Mouse (Mus musculus) liver, embryonic 14.5 days (tissue): ENCODE measurements around the gene 1700008O03Rik. TPM values are rescaled to one million over a fixed set of nuclear protein-coding genes. Genes with fewer than 3 reads are reported as not detected.
A peak's percentile ranks its signal among the peaks of the same experiment; 100 is the strongest.

ENCODE experiments used
- ATAC-seq: fragments of 200-750 bp; cut with Nextera tagmentation; 2 replicates; pipeline ENCODE4 v1.8.0; 2017; ENCODE audit warnings: moderate number of reproducible peaks, mild to moderate bottlenecking, moderate library complexity; ENCODE audit not compliant: insufficient read depth
- DNase-seq, 3 experiments: peaks; one replicate each; pipeline ENCODE4 v3.0.0-alpha.2; 2012 to 2013; ENCODE audit warnings: low read depth in 3 of 3, low spot score in 3 of 3
- H3K27ac ChIP-seq: fragments of 300-500 bp; sonication (generic); 2 replicates; pipeline ENCODE4 v1.5.1; 2014; ENCODE audit warnings: moderate library complexity, mild to moderate bottlenecking, control low read depth, inconsistent platforms
- H3K27me3 ChIP-seq: fragments of 300-500 bp; sonication (generic); 2 replicates; pipeline ENCODE4 v1.6.1; 2014; ENCODE audit warnings: mild to moderate bottlenecking, low read length, moderate library complexity; ENCODE audit not compliant: control insufficient read depth, insufficient read depth
- H3K36me3 ChIP-seq: fragments of 300-500 bp; sonication (generic); replicated peaks from 2 replicates; pipeline ENCODE4 v1.6.1; 2014; ENCODE audit warnings: low read depth; ENCODE audit not compliant: control insufficient read depth, insufficient read depth
- H3K4me1 ChIP-seq, 2 experiments: fragments of 200-500 bp in 1 of 2; fragments of 300-500 bp in 1 of 2; sonication (generic) in 1 of 2; replicated peaks; 2 replicates each; pipeline ENCODE4 v1.6.1; 2012 to 2014; ENCODE audit warnings: antibody characterized with exemption in 1 of 2, inconsistent platforms in 1 of 2, low read length in 1 of 2; ENCODE audit not compliant: control insufficient read depth in 2 of 2, insufficient read depth in 2 of 2
- H3K4me2 ChIP-seq: fragments of 300-500 bp; sonication (generic); 2 replicates; pipeline ENCODE4 v1.6.1; 2014; ENCODE audit warnings: low read depth, mild to moderate bottlenecking, control low read depth, moderate library complexity
- H3K4me3 ChIP-seq, 2 experiments: fragments of 200-500 bp in 1 of 2; fragments of 300-500 bp in 1 of 2; sonication (generic) in 1 of 2; 2 replicates each; pipeline ENCODE4 v1.5.1; 2012 to 2014; ENCODE audit warnings: low read depth in 2 of 2, low read length in 2 of 2, mild to moderate bottlenecking in 2 of 2, control low read depth in 1 of 2, inconsistent platforms in 1 of 2, moderate library complexity in 1 of 2; ENCODE audit not compliant: insufficient read depth in 1 of 2
- H3K9ac ChIP-seq: fragments of 300-500 bp; sonication (generic); replicated peaks from 2 replicates; pipeline ENCODE4 v1.6.1; 2014; ENCODE audit warnings: mild to moderate bottlenecking, control low read depth, moderate library complexity
- H3K9me3 ChIP-seq: fragments of 300-500 bp; sonication (generic); 2 replicates; pipeline ENCODE4 v1.6.1; 2016; ENCODE audit warnings: low read length, mixed read lengths; ENCODE audit not compliant: control insufficient read depth
- CTCF ChIP-seq: IDR thresholded peaks from 2 replicates; pipeline ENCODE4 v1.5.1; 2016; ENCODE audit warnings: antibody characterized with exemption, low read depth, control low read depth
- EP300 ChIP-seq: IDR thresholded peaks from 2 replicates; pipeline ENCODE4 v1.6.1; 2016; ENCODE audit warnings: antibody characterized with exemption, low read depth
- WGBS: fragments of 180-500 bp; shearing (Covaris S2); extraction: QIAGEN DNeasy Blood & Tissue Kit; methylation state at CpG from one replicate; pipeline ENCODE4 v1.1.7; 2014; ENCODE audit not compliant: insufficient replicate concordance; 5-methylcytosine and 5-hydroxymethylcytosine counted together
- polyA plus RNA-seq, 2 experiments: library from polyadenylated mRNA; depleted of rRNA in 1 of 2; stranded (reverse) in 1 of 2; unstranded in 1 of 2; fragments of >200 nt; fragmentation: Nextera tagmentation in 1 of 2; extraction: Ambion mirVana in 1 of 2; gene quantifications; 2 replicates each; pipeline versions ENCODE4 v1.2.1 to v1.2.3; 2012 to 2014

1700008O03Rik gene
- polyA plus RNA-seq, 2 experiments = 0.12 TPM; not detected in 1

DNA sequence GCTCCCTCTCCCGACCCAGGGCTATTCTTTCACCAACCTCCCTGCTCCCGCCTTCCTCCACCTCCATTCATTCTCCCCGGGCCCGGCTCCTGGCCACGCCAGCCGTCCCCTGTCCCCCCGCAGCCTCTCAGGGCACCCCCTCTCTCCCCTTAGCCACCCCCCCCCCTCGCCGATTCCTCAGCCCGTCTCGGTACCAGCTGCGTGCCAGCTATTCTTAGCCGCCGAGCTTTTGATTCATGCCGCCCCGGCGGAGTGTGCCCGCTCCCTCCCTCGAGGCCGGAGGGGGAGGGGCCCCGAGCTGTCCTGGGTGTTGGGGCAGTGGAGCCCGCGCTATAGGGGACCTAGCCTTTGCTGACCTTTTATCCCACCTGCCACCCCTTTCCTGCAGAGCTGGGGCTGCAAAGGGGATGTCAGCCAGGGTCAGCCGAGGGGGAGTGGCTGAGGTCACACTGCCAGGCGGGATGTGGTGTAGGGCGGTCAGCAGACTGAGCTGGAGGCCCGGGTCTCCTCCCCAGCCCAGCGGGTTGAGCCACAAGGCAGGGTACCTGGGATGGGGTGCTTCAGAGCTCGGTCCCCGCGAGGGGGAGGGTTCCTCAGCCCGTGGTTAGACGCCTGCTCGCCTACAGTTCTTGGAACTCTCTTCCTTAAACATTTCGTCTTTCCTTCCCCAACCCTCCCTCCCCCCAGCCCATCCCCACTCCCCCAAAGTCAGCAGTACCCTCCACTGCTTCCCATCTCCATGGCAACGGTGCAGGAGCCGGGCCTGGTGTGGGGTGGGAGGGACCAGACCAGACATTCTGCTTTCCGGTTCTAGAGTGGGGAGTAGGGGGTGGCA lies 74.5 kb downstream of the 1700008O03Rik start:
- DNase-seq (no peak), ATAC-seq (no peak)
- H3K27me3 ChIP-seq = peaks cover 47% of the 10 kb centered on the region

DNA sequence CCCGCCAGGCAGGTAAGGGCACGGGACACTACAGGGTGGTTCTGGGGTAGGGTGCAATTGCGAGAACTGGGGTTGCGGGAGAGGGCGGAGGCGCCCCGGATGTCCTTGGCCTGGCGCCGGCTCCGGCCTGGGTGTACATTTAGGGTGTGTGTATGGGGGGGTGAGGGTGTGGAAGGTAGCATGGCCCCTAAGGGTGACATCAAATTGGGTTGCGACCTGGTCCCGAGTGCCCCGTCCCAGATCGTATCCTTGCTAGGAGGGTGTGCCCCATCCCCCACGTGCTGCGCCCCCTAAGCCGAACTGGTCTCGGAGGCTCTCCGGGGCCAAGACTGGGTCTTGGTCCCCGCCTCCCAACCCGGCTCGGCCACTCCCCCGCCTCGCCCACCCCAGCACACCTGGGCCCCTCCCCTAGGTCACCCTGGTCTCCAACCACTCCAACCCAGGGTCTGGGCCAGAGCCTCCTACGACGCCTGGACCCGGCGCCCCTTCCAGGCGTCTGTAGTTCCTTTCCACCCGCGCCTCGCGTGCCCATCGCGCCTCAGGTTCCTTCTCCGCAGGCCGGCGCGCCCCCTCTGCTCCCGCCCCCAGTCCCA lies 75.2 kb downstream of the 1700008O03Rik start:
- no peak overlapping the region for H3K9ac ChIP-seq

More for the DNA sequence above, 74.5 kb downstream of the 1700008O03Rik start:
- TF ChIP-seq EP300 (no peak), CTCF (no peak)
- H3K9ac ChIP-seq = no peak overlapping the region
- no peaks in the 10 kb centered on the region for H3K9me3 ChIP-seq
- WGBS = 2% methylated on average over 37 of the region's 38 CpGs
- H3K36me3 ChIP-seq = no peaks in the 10 kb centered on the region
- no peaks in the 10 kb centered on the region for H3K4me1 ChIP-seq
- peak overlapping the region; percentile 21 for H3K4me2 ChIP-seq
- peak overlapping the region in 1 of 2 experiments; percentile 8; a peak in 1 of 4 replicates for H3K4me3 ChIP-seq
- H3K27ac ChIP-seq = no peak overlapping the region

More for the DNA sequence above, 75.2 kb downstream of the 1700008O03Rik start:
- WGBS = 2% methylated on average over 32 of the region's 40 CpGs
- Histone ChIP-seq H3K36me3 (no peaks in the 10 kb centered on the region), H3K4me3 (peak overlapping the region in 1 of 2 experiments; percentile 8; a peak in 1 of 4 replicates), H3K27ac (no peak overlapping the region), H3K4me1 (peaks cover 0 to 5% of the 10 kb centered on the region in 2 experiments; a peak in 1 of 4 replicates), H3K27me3 (peaks cover 47% of the 10 kb centered on the region), H3K4me2 (peak overlapping the region; percentile 21), H3K9me3 (no peaks in the 10 kb centered on the region)
- no peak for DNase-seq
- no peak for ATAC-seq
- TF ChIP-seq CTCF (no peak), EP300 (no peak)

Other genes starting within 250 kb of the 1700008O03Rik start
- not detected in 2 replicates for gene Klk1b16, start 249.1 kb downstream of the 1700008O03Rik start, polyA plus RNA-seq (2012; rRNA removed)
- gene Klk1b16, start 249.1 kb downstream of the 1700008O03Rik start, polyA plus RNA-seq (2014; fragmentation: Nextera tagmentation; extraction: Ambion mirVana) = not detected in 2 replicates
- 0.08 TPM in 1 of 2 replicates, not detected in the other for gene Klk1b24, start 197.6 kb downstream of the 1700008O03Rik start, polyA plus RNA-seq (2012; rRNA removed)
- not detected in 2 replicates for gene Klk1b24, start 197.6 kb downstream of the 1700008O03Rik start, polyA plus RNA-seq (2014; fragmentation: Nextera tagmentation; extraction: Ambion mirVana)
- not detected in 2 replicates for gene Klk1b3, start 187.6 kb downstream of the 1700008O03Rik start, polyA plus RNA-seq (2012; rRNA removed)
- not detected in 2 replicates for gene Klk1b3, start 187.6 kb downstream of the 1700008O03Rik start, polyA plus RNA-seq (2014; fragmentation: Nextera tagmentation; extraction: Ambion mirVana)
- 0.05 and 0.06 TPM in 2 replicates for gene Klk1b4, start 178.4 kb downstream of the 1700008O03Rik start, polyA plus RNA-seq (2012; rRNA removed)
- gene Klk1b4, start 178.4 kb downstream of the 1700008O03Rik start, polyA plus RNA-seq (2014; fragmentation: Nextera tagmentation; extraction: Ambion mirVana) = not detected in 2 replicates
- gene Klk1b5, start 169.9 kb downstream of the 1700008O03Rik start, polyA plus RNA-seq (2012; rRNA removed) = not detected in 2 replicates
- gene Klk1b5, start 169.9 kb downstream of the 1700008O03Rik start, polyA plus RNA-seq (2014; fragmentation: Nextera tagmentation; extraction: Ambion mirVana) = not detected in 2 replicates
- not detected in 2 replicates for gene Klk1, start 160.5 kb downstream of the 1700008O03Rik start, polyA plus RNA-seq (2012; rRNA removed)
- gene Klk1, start 160.5 kb downstream of the 1700008O03Rik start, polyA plus RNA-seq (2014; fragmentation: Nextera tagmentation; extraction: Ambion mirVana) = not detected in 2 replicates
- not detected in 2 replicates for gene Gm36864, start 149.6 kb downstream of the 1700008O03Rik start, polyA plus RNA-seq (2012; rRNA removed)
- not detected in 2 replicates for gene Gm36864, start 149.6 kb downstream of the 1700008O03Rik start, polyA plus RNA-seq (2014; fragmentation: Nextera tagmentation; extraction: Ambion mirVana)
- gene 1700028J19Rik, start 139.1 kb downstream of the 1700008O03Rik start, polyA plus RNA-seq (2012; rRNA removed) = 0.97 and 1.3 TPM in 2 replicates
- 1.3 and 1.5 TPM in 2 replicates for gene 1700028J19Rik, start 139.1 kb downstream of the 1700008O03Rik start, polyA plus RNA-seq (2014; fragmentation: Nextera tagmentation; extraction: Ambion mirVana)
- gene 2410002F23Rik, start 139.1 kb downstream of the 1700008O03Rik start, polyA plus RNA-seq (2012; rRNA removed) = 43.8 and 47.9 TPM in 2 replicates
- gene 2410002F23Rik, start 139.1 kb downstream of the 1700008O03Rik start, polyA plus RNA-seq (2014; fragmentation: Nextera tagmentation; extraction: Ambion mirVana) = 20.0 and 21.8 TPM in 2 replicates
- not detected in 2 replicates for gene Acp4, start 128.4 kb downstream of the 1700008O03Rik start, polyA plus RNA-seq (2012; rRNA removed)
- gene Acp4, start 128.4 kb downstream of the 1700008O03Rik start, polyA plus RNA-seq (2014; fragmentation: Nextera tagmentation; extraction: Ambion mirVana) = not detected in 2 replicates
- gene Gm15517, start 124.4 kb downstream of the 1700008O03Rik start, polyA plus RNA-seq (2012; rRNA removed) = not detected in 2 replicates
- not detected in 2 replicates for gene Gm15517, start 124.4 kb downstream of the 1700008O03Rik start, polyA plus RNA-seq (2014; fragmentation: Nextera tagmentation; extraction: Ambion mirVana)
- 0.34 and 0.38 TPM in 2 replicates for gene Clec11a, start 78.9 kb downstream of the 1700008O03Rik start, polyA plus RNA-seq (2012; rRNA removed)
- gene Clec11a, start 78.9 kb downstream of the 1700008O03Rik start, polyA plus RNA-seq (2014; fragmentation: Nextera tagmentation; extraction: Ambion mirVana) = 0.33 and 0.51 TPM in 2 replicates
- gene Shank1, start 75.6 kb downstream of the 1700008O03Rik start, polyA plus RNA-seq (2012; rRNA removed) = 0.04 and 0.06 TPM in 2 replicates
- 0.05 TPM in 1 of 2 replicates, not detected in the other for gene Shank1, start 75.6 kb downstream of the 1700008O03Rik start, polyA plus RNA-seq (2014; fragmentation: Nextera tagmentation; extraction: Ambion mirVana)
- gene Syt3, start 1.7 kb downstream of the 1700008O03Rik start, polyA plus RNA-seq (2012; rRNA removed) = 0.02 and 0.06 TPM in 2 replicates
- 0.14 TPM in 1 of 2 replicates, not detected in the other for gene Syt3, start 1.7 kb downstream of the 1700008O03Rik start, polyA plus RNA-seq (2014; fragmentation: Nextera tagmentation; extraction: Ambion mirVana)
- gene Lrrc4b, start 43.2 kb upstream of the 1700008O03Rik start, polyA plus RNA-seq (2012; rRNA removed) = 0.02 and 0.30 TPM in 2 replicates
- gene Lrrc4b, start 43.2 kb upstream of the 1700008O03Rik start, polyA plus RNA-seq (2014; fragmentation: Nextera tagmentation; extraction: Ambion mirVana) = not detected in 2 replicates
- 10.2 and 14.7 TPM in 2 replicates for gene Aspdh, start 79.6 kb upstream of the 1700008O03Rik start, polyA plus RNA-seq (2012; rRNA removed)
- gene Aspdh, start 79.6 kb upstream of the 1700008O03Rik start, polyA plus RNA-seq (2014; fragmentation: Nextera tagmentation; extraction: Ambion mirVana) = 10.9 and 11.0 TPM in 2 replicates
- gene Josd2, start 82.2 kb upstream of the 1700008O03Rik start, polyA plus RNA-seq (2012; rRNA removed) = 212 TPM in 2 replicates
- 155 and 164 TPM in 2 replicates for gene Josd2, start 82.2 kb upstream of the 1700008O03Rik start, polyA plus RNA-seq (2014; fragmentation: Nextera tagmentation; extraction: Ambion mirVana)
- 46.7 and 49.5 TPM in 2 replicates for gene Emc10, start 110.7 kb upstream of the 1700008O03Rik start, polyA plus RNA-seq (2012; rRNA removed)
- gene Emc10, start 110.7 kb upstream of the 1700008O03Rik start, polyA plus RNA-seq (2014; fragmentation: Nextera tagmentation; extraction: Ambion mirVana) = 41.7 and 49.3 TPM in 2 replicates
- gene Fam71e1, start 110.8 kb upstream of the 1700008O03Rik start, polyA plus RNA-seq (2012; rRNA removed) = 0.64 and 1.5 TPM in 2 replicates
- gene Fam71e1, start 110.8 kb upstream of the 1700008O03Rik start, polyA plus RNA-seq (2014; fragmentation: Nextera tagmentation; extraction: Ambion mirVana) = 0.48 and 1.6 TPM in 2 replicates
- gene Mybpc2, start 138.8 kb upstream of the 1700008O03Rik start, polyA plus RNA-seq (2012; rRNA removed) = not detected in 2 replicates
- gene Mybpc2, start 138.8 kb upstream of the 1700008O03Rik start, polyA plus RNA-seq (2014; fragmentation: Nextera tagmentation; extraction: Ambion mirVana) = not detected in 2 replicates
- 0.15 and 0.16 TPM in 2 replicates for gene Spib, start 146.3 kb upstream of the 1700008O03Rik start, polyA plus RNA-seq (2012; rRNA removed)
- gene Spib, start 146.3 kb upstream of the 1700008O03Rik start, polyA plus RNA-seq (2014; fragmentation: Nextera tagmentation; extraction: Ambion mirVana) = 0.11 TPM in 2 replicates
- gene Pold1, start 163.0 kb upstream of the 1700008O03Rik start, polyA plus RNA-seq (2012; rRNA removed) = 42.1 and 46.7 TPM in 2 replicates
- 37.5 and 40.2 TPM in 2 replicates for gene Pold1, start 163.0 kb upstream of the 1700008O03Rik start, polyA plus RNA-seq (2014; fragmentation: Nextera tagmentation; extraction: Ambion mirVana)
- 30.8 and 35.7 TPM in 2 replicates for gene Nr1h2, start 168.1 kb upstream of the 1700008O03Rik start, polyA plus RNA-seq (2012; rRNA removed)
- gene Nr1h2, start 168.1 kb upstream of the 1700008O03Rik start, polyA plus RNA-seq (2014; fragmentation: Nextera tagmentation; extraction: Ambion mirVana) = 38.1 and 41.4 TPM in 2 replicates
- 4.3 and 5.8 TPM in 2 replicates for gene Napsa, start 186.6 kb upstream of the 1700008O03Rik start, polyA plus RNA-seq (2012; rRNA removed)
- gene Napsa, start 186.6 kb upstream of the 1700008O03Rik start, polyA plus RNA-seq (2014; fragmentation: Nextera tagmentation; extraction: Ambion mirVana) = 6.7 and 8.6 TPM in 2 replicates
- 0.16 and 0.24 TPM in 2 replicates for gene Kcnc3, start 204.8 kb upstream of the 1700008O03Rik start, polyA plus RNA-seq (2012; rRNA removed)
- not detected in 2 replicates for gene Kcnc3, start 204.8 kb upstream of the 1700008O03Rik start, polyA plus RNA-seq (2014; fragmentation: Nextera tagmentation; extraction: Ambion mirVana)